Mouse (Mus musculus) lung, adult 2 months (tissue): Measurements from ENCODE around the gene Amy2a4.
"Not testable (repeated sequence)": the region's sequence is repeated elsewhere in the genome, so short reads cannot be mapped to it uniquely, and the experiment has no call there.

ENCODE experiments used
- CTCF ChIP-seq: fragments of 200-500 bp; IDR thresholded peaks from 2 replicates; pipeline ENCODE4 v1.5.1; 2011; ENCODE audit warnings: mild to moderate bottlenecking, low read length, control low read depth; ENCODE audit not compliant: insufficient read depth
- POLR2A ChIP-seq: fragments of 200-500 bp; IDR thresholded peaks from 2 replicates; pipeline ENCODE4 v1.6.1; 2011; ENCODE audit warnings: low read depth, mild to moderate bottlenecking, control low read depth, low read length, borderline replicate concordance; ENCODE audit errors: extremely low read depth

- TF ChIP-seq POLR2A, CTCF: not testable (repeated sequence)
Measured at GRCm38 (mm10) chr3:113291349-113291748, at the start of gene Amy2a4.
